Mouse (Mus musculus) liver, postnatal 0 days (tissue): ENCODE data around the gene Pprc1.

Experiments
- CTCF ChIP-seq: sonication (generic); IDR thresholded peaks from 2 replicates; pipeline ENCODE4 v1.5.1; 2016; ENCODE audit warnings: antibody characterized with exemption, low read depth
- EP300 ChIP-seq: IDR thresholded peaks from 2 replicates; pipeline ENCODE4 v1.6.1; 2016; ENCODE audit warnings: antibody characterized with exemption, low read depth, mild to moderate bottlenecking

DNA sequence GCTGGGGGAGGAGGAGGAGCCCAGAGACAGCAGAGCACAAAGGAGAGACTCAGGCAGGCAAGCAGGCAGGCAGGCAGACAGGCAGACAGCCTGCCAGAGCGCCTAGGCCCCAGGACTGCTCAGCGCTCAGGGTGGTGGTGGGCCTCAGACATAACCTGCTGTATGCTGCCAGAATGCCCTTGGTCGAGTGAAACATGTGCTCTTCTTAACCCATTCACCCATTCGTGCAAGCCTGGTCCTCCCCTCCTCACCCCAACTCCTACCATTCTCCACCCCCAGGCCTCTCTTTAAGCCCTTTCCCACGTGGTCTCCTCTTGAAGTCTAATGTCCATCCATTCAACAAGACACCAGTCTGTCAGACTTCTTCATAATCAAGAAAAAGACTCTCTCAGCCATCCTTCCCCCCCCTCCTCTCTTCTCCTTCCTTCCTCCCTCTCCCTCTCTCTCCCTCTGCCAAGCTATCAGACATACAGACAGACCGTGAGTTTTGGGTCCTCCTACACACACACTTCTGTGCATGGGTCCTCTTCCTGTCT, 2.1 kb upstream of the Pprc1 start:
- TF ChIP-seq CTCF (no peak), EP300 (no peak)
